Mouse (Mus musculus): ENCODE results near the gene Gpr146. TPM values are rescaled to one million over a fixed set of nuclear protein-coding genes. Genes with fewer than 3 reads are reported as not detected.
A peak's percentile ranks its signal among the peaks of the same experiment; 100 is the strongest.

Gene Gpr146
- polyA plus RNA-seq, 1 experiment: 15.4 TPM

DNA sequence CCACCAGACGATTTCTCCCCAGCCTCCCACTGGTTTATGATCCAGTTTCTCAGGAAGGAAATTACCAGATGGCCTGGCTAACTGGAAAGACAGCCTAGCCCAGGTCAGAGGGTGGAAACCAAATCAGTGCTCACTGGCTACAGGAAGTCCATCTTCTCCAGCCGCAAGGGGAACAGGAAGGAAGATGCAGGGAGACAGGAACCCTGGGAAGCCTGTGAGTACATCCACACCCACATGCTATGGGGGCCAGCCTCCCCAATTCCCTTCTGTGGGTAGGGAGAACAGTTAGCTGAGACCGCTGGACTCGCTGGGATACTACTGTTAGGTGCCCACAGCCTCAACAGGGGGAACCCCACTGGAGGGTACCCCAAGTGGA is 10.7 kb downstream of the Gpr146 start:
- TF ChIP-seq GATA1 (IDR thresholded peaks at IDR 0.05; ENCODE audit: low read length): no peak

DNA sequence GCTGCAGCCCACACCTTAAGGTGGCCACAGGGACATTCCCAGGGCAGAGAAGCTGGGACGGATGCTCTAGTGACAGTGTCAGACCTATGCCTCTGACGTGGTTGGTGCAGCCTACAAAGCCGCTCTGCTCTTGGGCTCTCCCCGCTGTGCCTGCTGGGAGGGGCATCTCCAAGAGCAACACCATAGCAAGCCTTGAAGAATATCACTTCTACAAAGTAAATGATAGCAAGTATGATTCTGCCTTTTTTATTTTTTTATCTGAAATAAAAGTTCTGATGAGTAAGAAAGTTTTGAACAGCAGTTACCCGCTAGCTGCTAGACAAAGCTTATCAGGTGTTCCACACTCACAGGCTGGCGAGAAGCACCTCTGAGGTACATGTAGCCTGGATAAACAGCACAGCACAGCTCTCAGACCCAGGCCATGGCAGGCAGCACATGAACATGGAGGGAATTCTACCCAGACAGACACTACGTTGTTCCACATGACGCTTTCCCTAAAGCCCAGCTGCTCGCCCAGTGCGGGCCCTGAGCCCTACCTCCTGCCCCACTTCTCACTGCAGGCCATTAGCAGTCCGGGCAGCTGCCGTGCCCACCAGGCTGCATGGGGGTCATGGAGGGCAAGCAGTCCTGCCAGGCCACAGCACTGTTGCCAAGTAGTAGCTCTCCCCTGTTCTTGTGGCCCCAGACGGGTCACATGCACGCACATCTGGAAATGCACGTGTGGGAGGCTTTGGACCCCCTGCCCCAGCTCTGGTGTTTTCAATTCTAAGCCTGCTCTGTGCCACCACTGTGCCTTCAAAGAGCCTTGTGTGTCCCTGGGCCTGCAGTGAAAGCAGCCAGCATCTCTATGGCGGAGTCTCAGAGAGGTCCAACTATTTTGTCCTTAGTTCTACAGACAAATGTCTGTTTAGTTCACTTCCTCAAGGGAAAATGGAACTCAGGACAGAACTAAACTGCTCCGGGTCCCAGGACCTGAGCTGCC is 11.5 kb downstream of the Gpr146 start:
- TF ChIP-seq GATA1 (IDR thresholded peaks at IDR 0.05; ENCODE audit: low read length): peak; percentile 43

DNA sequence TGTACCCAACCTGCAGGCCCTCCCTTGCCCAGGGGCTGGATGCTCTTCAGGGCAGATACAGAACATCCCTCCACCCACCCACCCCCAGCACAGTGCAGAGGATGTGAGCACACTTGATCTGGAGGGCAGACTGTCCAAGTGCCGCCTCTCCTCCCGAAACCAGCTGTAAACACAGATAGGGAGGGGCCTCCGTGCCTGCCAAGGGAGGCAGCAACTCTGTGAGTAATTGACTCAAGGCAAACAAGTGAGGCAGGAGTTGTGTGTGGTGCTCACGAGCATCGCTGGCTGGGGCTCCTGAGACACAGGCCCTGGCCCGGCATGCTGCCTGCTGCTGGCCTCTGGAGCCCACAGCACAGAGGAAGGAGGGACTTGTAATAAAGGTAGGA is 12.2 kb downstream of the Gpr146 start:
- TF ChIP-seq GATA1 (IDR thresholded peaks at IDR 0.05; ENCODE audit: low read length): no peak

DNA sequence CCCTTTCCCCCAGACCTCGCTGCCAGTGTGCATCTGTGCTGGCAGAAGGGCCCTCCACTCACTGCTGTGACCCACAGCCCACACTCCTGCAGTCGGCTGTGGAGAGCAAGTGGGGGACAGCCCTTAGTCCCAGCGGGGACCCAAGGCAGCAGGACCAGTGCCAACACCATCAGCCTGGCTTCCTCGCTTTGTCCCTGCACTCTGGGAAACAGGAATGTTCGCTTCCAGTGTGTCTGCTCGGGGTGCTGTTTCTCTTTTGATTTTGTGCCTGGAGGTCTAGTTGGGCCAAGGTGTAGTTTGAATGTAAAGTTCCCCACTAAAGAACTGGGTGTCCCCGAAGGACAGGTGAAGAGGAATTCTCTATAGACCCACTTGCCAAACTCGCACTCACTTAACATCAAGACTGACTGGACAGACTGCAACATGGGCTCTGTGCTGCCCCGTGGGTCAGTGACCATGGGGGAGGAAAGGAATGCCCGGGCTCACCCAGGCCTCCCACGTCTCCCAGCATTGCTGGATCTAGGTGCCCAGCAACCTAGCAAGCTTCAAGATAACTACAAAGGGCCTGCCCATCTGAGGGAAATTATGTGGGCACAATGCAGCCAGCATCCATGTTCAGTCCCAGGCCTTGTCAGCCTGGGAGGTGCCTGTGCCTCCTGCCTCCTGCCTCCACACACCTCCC is 14.0 kb downstream of the Gpr146 start:
- no peak for TF ChIP-seq GATA1 (IDR thresholded peaks at IDR 0.05; ENCODE audit: low read length)

DNA sequence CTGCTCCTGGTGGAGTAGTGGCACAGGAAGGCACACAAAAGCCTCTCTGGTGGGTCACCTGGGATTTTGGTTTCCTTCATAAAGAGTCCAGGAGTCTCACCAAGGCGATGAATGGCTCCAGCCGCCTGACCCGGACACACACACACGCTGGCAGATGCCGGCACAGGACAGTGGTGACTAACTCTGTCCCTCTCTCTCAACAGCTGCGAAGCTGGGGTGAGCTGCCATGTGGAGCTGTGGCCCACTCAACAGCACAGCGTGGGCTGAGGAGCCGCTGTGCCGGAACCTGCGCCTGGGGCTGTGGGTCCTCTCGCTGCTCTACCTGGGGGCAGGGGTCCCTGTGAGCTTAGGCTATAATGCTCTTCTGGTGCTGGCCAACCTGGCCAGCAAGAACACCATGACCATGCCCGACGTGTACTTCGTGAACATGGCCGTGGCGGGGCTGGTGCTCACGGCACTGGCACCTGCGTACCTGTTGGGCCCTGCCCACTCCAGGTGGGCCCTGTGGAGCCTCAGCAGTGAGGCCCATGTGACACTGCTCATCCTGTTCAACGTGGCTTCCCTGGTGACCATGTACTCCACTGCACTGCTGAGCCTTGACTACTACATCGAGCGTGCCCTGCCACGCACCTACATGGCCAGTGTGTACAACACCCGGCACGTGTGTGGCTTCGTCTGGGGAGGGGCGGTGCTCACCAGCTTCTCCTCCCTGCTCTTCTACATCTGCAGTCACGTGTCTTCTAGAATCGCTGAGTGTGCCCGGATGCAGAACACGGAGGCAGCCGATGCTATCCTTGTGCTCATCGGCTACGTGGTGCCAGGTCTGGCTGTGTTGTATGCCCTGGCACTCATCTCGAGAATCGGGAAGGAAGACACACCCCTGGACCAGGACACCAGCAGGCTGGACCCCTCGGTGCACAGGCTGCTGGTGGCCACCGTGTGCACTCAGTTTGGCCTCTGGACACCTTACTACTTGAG is 15.0 kb downstream of the Gpr146 start:
- no peak for TF ChIP-seq GATA1 (IDR thresholded peaks at IDR 0.05; ENCODE audit: low read length)

DNA sequence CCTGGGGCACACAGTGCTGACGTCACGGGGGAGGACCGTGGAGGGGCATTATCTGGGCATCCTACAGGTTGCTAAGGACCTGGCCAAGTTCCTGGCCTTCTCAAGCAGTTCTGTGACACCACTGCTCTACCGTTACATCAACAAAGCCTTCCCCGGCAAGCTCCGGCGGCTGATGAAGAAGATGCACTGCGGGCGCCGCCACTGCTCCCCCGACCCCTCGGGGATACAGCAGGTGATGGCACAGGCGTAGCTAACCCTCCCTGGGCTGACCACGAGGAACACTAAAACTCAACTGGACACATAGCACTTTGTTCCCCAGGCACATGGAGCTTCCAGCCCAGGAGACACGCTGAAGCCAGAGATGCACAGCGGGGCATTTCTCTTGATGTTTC is 15.7 kb downstream of the Gpr146 start:
- no peak for TF ChIP-seq GATA1 (IDR thresholded peaks at IDR 0.05; ENCODE audit: low read length)

DNA sequence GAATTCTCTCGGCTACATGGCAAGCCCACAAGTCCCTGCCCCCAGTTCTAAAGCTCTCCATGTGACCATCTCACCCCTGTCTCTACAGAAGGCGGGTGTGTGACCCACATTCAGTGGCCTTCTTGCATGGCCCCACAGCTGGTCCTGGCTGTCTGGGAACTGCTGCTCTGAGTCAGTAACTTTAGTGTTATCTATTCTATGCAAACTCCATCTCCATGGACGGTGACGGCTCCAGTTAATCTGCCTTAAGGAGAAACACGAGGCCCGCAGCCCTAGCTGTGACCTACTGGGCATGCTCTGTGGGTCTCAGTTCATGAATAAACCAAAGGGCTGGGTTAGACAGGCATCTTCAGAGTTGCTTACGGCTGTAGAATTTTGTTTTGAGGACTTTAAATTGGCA is 16.9 kb downstream of the Gpr146 start:
- TF ChIP-seq GATA1 (IDR thresholded peaks at IDR 0.05; ENCODE audit: low read length): no peak

DNA sequence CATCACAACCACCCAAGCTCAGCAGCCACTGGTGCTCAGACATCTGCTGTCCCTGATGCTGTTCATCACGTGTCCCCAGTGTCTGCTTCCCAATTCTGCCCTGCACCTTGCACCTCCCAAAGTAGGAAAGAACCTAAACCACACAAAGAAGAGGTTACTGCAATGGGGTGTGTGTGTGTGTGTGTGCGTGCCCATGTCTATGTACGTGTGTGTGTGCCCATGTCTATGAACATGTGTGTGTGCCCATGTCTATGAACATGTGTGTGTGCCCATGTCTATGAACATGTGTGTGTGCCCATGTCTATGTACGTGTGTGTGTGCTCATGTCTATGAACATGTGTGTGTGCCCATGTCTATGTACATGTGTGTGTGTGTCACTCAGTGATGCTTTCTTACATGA is 18.0 kb downstream of the Gpr146 start:
- no peak for TF ChIP-seq GATA1 (IDR thresholded peaks at IDR 0.05; ENCODE audit: low read length)

DNA sequence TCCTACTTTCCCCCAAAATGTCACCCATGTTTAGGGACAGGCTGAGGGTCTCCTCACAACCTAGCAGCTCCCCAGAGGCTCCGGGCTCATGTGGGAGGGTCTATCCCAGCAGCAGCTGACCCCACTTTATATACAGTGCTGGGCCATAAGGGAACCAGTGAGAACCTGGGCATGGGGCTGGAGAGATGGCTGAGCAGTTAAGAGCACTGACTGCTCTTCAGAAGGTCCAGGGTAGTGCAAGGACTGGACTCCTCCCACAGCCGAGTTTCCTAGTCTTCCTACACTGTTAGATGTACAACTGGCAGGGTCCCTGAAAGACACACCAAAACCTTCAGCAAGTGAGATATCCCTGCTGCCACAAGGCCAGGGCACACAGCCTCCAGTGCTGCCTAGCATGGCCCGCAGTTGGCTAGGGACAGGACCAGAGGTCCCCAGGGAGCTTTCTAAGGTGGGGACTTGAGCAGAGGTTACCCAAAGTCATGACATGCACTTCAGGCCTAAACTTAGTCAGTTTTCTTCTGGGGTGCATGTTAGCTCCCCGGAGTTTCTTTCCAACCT is 19.9 kb downstream of the Gpr146 start:
- no peak for TF ChIP-seq GATA1 (IDR thresholded peaks at IDR 0.05; ENCODE audit: low read length)

DNA sequence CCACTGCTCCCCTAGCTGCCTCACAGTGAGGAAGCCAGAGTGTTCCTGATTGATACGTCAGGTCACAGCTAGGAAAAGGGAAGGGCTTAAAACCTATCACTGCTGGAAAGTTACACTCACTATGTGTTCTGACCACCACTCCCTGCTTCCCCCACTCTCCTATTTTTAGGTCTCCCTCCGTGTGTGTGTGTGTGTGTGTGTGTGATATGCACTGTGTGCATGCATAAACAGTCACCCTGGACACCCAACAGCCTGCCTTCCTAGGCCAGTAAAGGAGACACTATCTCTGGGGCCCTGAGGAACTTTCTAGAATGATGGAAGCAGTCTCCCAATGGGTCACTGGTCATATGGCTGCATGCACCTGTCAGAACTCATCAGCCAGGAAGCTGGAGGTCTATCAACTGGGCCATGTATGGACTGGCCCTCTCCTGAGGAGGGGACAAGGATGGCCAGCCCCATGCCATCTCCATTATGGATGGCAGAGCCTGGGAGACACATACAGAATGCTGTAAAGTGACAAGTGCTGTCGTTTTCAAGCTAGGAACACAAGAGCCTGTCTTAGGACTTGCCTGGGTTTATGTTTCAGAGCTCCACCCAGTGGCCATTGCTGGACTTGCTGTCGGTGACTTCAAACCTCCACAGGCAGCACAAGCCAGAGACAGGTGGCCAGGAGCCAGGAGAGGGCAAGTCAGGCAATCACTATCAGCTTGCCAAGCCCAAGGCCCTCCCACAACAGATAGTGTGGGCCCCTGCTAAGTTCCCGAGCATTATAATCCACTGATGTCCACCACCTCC is 20.7 kb downstream of the Gpr146 start:
- no peak for TF ChIP-seq GATA1 (IDR thresholded peaks at IDR 0.05; ENCODE audit: low read length)

DNA sequence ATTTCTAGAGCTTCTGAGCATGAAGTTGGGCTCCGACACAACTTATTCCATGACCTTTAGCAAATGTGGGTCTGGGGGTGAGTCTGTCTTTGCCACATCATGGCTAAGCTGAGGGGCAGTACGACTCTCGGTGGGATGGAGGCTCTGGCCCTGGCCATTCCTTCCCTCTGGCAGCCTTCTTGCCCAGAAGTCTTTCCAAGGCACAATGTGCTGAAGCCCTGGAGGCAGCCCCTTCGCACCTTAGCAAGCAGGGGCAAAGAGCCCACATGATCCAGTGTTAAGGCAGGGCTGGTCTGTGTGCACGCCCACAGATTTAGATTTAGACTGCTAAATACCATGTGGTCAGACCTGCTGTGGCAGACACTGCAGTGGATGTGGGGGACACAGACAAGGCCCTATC is 21.3 kb downstream of the Gpr146 start:
- no peak for TF ChIP-seq GATA1 (IDR thresholded peaks at IDR 0.05; ENCODE audit: low read length)

DNA sequence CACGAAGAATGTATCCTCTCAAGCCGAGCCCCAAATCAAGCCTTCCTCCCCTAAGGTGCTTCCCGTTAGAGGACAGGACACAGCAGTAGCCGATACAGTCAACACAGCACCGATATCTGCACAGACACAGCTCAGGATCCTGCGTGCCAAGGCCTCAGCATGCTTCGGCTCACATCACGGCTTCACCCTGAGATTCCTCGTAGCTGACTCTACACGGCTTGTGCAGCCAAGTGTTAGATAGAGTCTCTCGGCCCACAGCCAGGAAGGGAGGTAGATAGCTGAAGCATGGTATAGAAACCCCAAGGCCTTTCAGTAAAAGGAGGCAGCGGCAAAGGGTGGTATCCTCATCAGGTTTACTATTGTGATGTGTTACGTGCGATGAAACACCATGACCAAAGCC is 22.5 kb downstream of the Gpr146 start:
- TF ChIP-seq GATA1 (IDR thresholded peaks at IDR 0.05; ENCODE audit: low read length): no peak

DNA sequence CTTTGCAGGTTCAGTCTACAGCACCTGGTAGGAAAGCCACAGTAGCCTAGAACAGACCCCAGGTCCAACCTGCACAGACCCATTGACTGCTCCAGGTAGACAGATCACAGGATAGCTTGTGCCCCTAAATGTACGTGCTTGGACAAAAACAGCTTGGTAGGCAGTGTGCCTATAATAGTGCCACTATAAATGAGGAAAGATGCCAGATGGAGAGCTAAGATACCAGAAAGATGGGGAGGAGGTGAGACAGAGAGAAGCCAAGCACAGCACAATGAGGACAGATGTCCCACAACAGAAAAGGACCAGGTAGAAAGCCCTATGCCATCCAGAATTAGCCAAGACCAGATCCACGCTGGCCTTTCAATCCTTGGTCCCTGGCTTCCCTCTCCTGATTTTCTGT is 24.6 kb downstream of the Gpr146 start:
- TF ChIP-seq GATA1 (IDR thresholded peaks at IDR 0.05; ENCODE audit: low read length): no peak

DNA sequence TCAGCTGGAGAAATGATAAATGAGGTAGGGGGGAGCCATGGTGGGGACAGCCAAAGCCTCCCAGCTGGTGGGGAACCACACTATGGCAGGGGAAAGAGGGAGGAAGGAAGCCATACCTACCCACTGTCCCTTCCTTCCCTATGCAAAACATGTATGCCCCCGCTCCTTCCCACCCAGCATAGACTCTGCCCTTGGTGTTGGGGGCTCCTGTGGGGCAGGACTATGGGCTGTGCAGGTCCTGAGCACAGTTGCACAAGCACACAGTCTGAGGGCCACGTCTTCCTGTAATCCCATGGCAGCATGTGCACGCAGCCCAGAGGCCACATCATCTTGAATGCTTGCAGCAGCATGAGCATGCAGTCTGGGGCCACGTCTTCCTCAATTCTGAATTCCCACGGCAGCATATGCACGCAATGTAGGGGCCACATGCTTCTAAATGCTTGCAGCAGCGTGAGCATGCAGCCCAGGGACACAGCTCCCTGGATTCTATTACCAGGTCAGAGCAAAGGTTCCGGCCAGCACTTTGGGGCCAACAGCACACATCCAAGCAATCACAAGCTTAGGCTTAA is 26.3 kb downstream of the Gpr146 start:
- TF ChIP-seq GATA1 (IDR thresholded peaks at IDR 0.05; ENCODE audit: low read length): no peak
